Mouse (Mus musculus): ENCODE measurements around the gene Mfn2. TPM values are rescaled to one million over a fixed set of nuclear protein-coding genes. Genes with fewer than 3 reads are reported as not detected.

Mfn2 gene
- polyA plus RNA-seq, 1 experiment from 2014 or later, result 29.8 TPM

DNA sequence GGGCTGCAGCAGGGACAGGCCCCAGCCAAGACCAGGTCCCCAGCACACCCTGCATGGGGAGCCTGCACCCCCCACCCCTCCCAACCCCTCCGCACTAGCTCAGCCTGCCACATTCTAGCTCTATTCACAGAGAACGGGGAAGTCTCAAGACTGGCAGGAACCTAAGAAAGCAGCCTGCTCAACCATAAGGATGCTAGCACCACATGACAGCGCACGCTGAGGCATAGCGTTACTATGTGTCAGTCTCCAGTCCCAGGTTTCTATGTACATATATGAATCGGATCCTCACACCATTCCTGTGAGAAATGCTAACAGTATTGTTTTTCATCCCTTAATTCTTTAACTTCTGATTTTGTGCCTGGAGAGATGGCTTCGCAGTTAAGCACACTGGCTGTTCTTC, 24.0 kb upstream of the Mfn2 start:
- Histone ChIP-seq H3K4me1 (ENCODE audit: control insufficient read depth, insufficient read depth, low read length) (no peaks in the 10 kb centered on the region), H3K27me3 (ENCODE audit: control insufficient read depth, insufficient read depth, low read length) (no peaks in the 10 kb centered on the region), H3K27ac (ENCODE audit: low read length) (no peak overlapping the region), H3K9me3 (ENCODE audit: control insufficient read depth, low read depth, low read length) (no peaks in the 10 kb centered on the region), H3K4me3 (ENCODE audit: low read depth, low read length) (no peak overlapping the region), H3K9ac (replicated peaks; ENCODE audit: low read depth, low read length) (no peak overlapping the region), H3K4me2 (replicated peaks; ENCODE audit: low read depth, low read length) (no peak overlapping the region), H3K36me3 (ENCODE audit: control insufficient read depth, insufficient read depth, low read length) (no peaks in the 10 kb centered on the region; the same call in none of the 2 replicates)
- WGBS, result 79% methylated on average over 7 of the region's 7 CpGs
- no peak for ATAC-seq (ENCODE audit: insufficient number of reproducible peaks, insufficient read depth, low FRiP score, low read depth)

GRCm38 (mm10) chr4:147928136-147928535, 23.6 kb upstream of the Mfn2 start:
- Histone ChIP-seq H3K9ac (replicated peaks; ENCODE audit: low read depth, low read length) (no peak overlapping the region), H3K27me3 (ENCODE audit: control insufficient read depth, insufficient read depth, low read length) (no peaks in the 10 kb centered on the region), H3K4me1 (ENCODE audit: control insufficient read depth, insufficient read depth, low read length) (no peaks in the 10 kb centered on the region), H3K36me3 (ENCODE audit: control insufficient read depth, insufficient read depth, low read length) (no peaks in the 10 kb centered on the region; the same call in none of the 2 replicates), H3K27ac (ENCODE audit: low read length) (no peak overlapping the region), H3K4me2 (replicated peaks; ENCODE audit: low read depth, low read length) (no peak overlapping the region), H3K4me3 (ENCODE audit: low read depth, low read length) (no peak overlapping the region), H3K9me3 (ENCODE audit: control insufficient read depth, low read depth, low read length) (no peaks in the 10 kb centered on the region)
- WGBS, result 25% methylated on average over 9 of the region's 9 CpGs
- no peak; the same call in 1 of the 2 replicates for ATAC-seq (ENCODE audit: insufficient number of reproducible peaks, insufficient read depth, low FRiP score, low read depth)

DNA sequence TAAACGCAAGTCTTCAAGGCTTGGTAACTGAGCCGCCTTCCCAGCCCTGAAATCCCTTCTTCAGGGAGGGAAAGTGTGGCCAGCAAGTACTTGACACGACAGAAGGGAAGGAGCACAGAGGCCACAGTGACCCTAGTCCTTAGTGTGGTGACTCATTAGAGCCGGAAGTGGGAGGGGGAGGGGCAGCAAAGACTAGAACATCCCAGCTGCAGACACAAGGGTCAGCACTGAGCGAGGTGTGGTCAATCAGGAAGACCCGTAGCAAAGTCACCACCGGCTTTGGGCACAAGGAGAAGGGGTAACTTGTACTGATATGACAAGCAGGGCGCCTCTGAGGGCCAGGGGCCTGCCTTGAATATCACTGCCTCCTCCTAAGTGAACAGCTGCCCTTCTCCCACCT, 23.2 kb upstream of the Mfn2 start:
- no peak for ATAC-seq (ENCODE audit: insufficient number of reproducible peaks, insufficient read depth, low FRiP score, low read depth)
- WGBS, result 42% methylated on average over 8 of the region's 8 CpGs

GRCm38 (mm10) chr4:147922341-147922740, 17.8 kb upstream of the Mfn2 start:
- no peak for ATAC-seq (ENCODE audit: insufficient number of reproducible peaks, insufficient read depth, low FRiP score, low read depth)
- H3K27me3 ChIP-seq (ENCODE audit: control insufficient read depth, insufficient read depth, low read length), result no peaks in the 10 kb centered on the region
- H3K4me1 ChIP-seq (ENCODE audit: control insufficient read depth, insufficient read depth, low read length), result no peaks in the 10 kb centered on the region
- H3K36me3 ChIP-seq (ENCODE audit: control insufficient read depth, insufficient read depth, low read length), result no peaks in the 10 kb centered on the region; the same call in none of the 2 replicates
- no peaks in the 10 kb centered on the region for H3K9me3 ChIP-seq (ENCODE audit: control insufficient read depth, low read depth, low read length)
- 75% methylated on average over 11 of the region's 11 CpGs for WGBS
- no peak overlapping the region for H3K4me2 ChIP-seq (replicated peaks; ENCODE audit: low read depth, low read length)
- H3K9ac ChIP-seq (replicated peaks; ENCODE audit: low read depth, low read length), result no peak overlapping the region
- H3K27ac ChIP-seq (ENCODE audit: low read length), result no peak overlapping the region
- no peak overlapping the region for H3K4me3 ChIP-seq (ENCODE audit: low read depth, low read length)

More for the DNA sequence above, 23.2 kb upstream of the Mfn2 start:
- no peaks in the 10 kb centered on the region; the same call in none of the 2 replicates for H3K36me3 ChIP-seq (ENCODE audit: control insufficient read depth, insufficient read depth, low read length)
- no peak overlapping the region for H3K4me3 ChIP-seq (ENCODE audit: low read depth, low read length)
- H3K9me3 ChIP-seq (ENCODE audit: control insufficient read depth, low read depth, low read length), result no peaks in the 10 kb centered on the region
- no peaks in the 10 kb centered on the region for H3K4me1 ChIP-seq (ENCODE audit: control insufficient read depth, insufficient read depth, low read length)
- H3K27me3 ChIP-seq (ENCODE audit: control insufficient read depth, insufficient read depth, low read length), result no peaks in the 10 kb centered on the region
- H3K27ac ChIP-seq (ENCODE audit: low read length), result no peak overlapping the region
- no peak overlapping the region for H3K9ac ChIP-seq (replicated peaks; ENCODE audit: low read depth, low read length)
- no peak overlapping the region for H3K4me2 ChIP-seq (replicated peaks; ENCODE audit: low read depth, low read length)

DNA sequence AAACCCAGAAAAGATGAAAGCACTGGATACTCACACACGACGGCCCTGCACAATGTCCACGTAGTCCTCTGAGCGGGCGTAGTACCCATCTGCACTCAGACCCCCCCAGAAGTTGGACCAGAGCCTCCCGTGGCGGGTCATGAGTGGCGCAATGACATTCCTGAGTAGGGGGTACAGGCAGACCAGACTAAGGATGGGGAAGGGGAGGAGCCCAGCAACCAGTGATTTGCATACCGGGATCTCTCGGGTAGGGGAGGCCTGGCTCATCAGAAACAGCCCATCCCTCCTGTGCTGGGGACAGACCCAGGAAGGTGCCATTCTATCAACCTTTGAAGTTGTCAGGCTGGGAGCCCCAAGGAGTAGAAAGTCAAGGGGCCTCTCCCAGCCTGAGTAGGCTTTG, 16.5 kb upstream of the Mfn2 start:
- no peaks in the 10 kb centered on the region for H3K4me1 ChIP-seq (ENCODE audit: control insufficient read depth, insufficient read depth, low read length)
- H3K36me3 ChIP-seq (ENCODE audit: control insufficient read depth, insufficient read depth, low read length), result no peaks in the 10 kb centered on the region; the same call in none of the 2 replicates
- no peak overlapping the region for H3K27ac ChIP-seq (ENCODE audit: low read length)
- 33% methylated on average over 10 of the region's 10 CpGs for WGBS
- ATAC-seq (ENCODE audit: insufficient number of reproducible peaks, insufficient read depth, low FRiP score, low read depth), result no peak
- H3K4me2 ChIP-seq (replicated peaks; ENCODE audit: low read depth, low read length), result no peak overlapping the region
- no peaks in the 10 kb centered on the region for H3K27me3 ChIP-seq (ENCODE audit: control insufficient read depth, insufficient read depth, low read length)
- H3K9me3 ChIP-seq (ENCODE audit: control insufficient read depth, low read depth, low read length), result no peaks in the 10 kb centered on the region
- H3K4me3 ChIP-seq (ENCODE audit: low read depth, low read length), result no peak overlapping the region
- no peak overlapping the region for H3K9ac ChIP-seq (replicated peaks; ENCODE audit: low read depth, low read length)

GRCm38 (mm10) chr4:147918459-147919121, 14.1 kb upstream of the Mfn2 start:
- Histone ChIP-seq H3K4me2 (replicated peaks; ENCODE audit: low read depth, low read length) (no peak overlapping the region), H3K4me3 (ENCODE audit: low read depth, low read length) (no peak overlapping the region), H3K4me1 (ENCODE audit: control insufficient read depth, insufficient read depth, low read length) (no peaks in the 10 kb centered on the region), H3K36me3 (ENCODE audit: control insufficient read depth, insufficient read depth, low read length) (peaks cover 4% of the 10 kb centered on the region), H3K9me3 (ENCODE audit: control insufficient read depth, low read depth, low read length) (no peaks in the 10 kb centered on the region), H3K9ac (replicated peaks; ENCODE audit: low read depth, low read length) (no peak overlapping the region), H3K27ac (ENCODE audit: low read length) (no peak overlapping the region), H3K27me3 (ENCODE audit: control insufficient read depth, insufficient read depth, low read length) (no peaks in the 10 kb centered on the region)
- no peak for ATAC-seq (ENCODE audit: insufficient number of reproducible peaks, insufficient read depth, low FRiP score, low read depth)
- 56% methylated on average over 7 of the region's 7 CpGs for WGBS

DNA sequence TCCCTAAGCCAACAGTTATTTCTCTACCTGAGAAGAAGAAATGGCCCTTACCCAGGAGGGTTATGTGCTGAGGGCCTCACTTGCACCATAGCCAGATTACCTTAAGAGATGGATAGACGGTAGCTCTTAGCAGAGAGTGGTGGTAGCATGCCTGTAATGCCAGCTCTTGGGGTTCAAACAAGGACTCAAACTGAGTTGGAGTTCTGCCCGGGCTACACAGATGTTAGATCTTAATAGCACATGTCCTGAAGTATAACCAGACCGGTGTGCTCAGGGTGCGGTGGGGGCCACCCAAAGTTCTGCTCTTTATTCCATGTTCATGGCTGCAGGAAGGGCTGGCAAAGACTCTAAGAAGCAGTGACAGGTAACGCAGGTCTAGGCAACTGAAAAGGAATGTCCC, 5.0 kb upstream of the Mfn2 start:
- H3K27me3 ChIP-seq (ENCODE audit: control insufficient read depth, insufficient read depth, low read length), result no peaks in the 10 kb centered on the region
- no peaks in the 10 kb centered on the region for H3K9me3 ChIP-seq (ENCODE audit: control insufficient read depth, low read depth, low read length)
- no peak overlapping the region for H3K4me3 ChIP-seq (ENCODE audit: low read depth, low read length)
- peaks cover 2% of the 10 kb centered on the region for H3K36me3 ChIP-seq (ENCODE audit: control insufficient read depth, insufficient read depth, low read length)
- H3K4me1 ChIP-seq (ENCODE audit: control insufficient read depth, insufficient read depth, low read length), result no peaks in the 10 kb centered on the region
- H3K9ac ChIP-seq (replicated peaks; ENCODE audit: low read depth, low read length), result no peak overlapping the region
- WGBS, result 90% methylated on average over 5 of the region's 5 CpGs
- ATAC-seq (ENCODE audit: insufficient number of reproducible peaks, insufficient read depth, low FRiP score, low read depth), result no peak
- H3K27ac ChIP-seq (ENCODE audit: low read length), result no peak overlapping the region
- no peak overlapping the region for H3K4me2 ChIP-seq (replicated peaks; ENCODE audit: low read depth, low read length)

GRCm38 (mm10) chr4:147906230-147906629, 1.7 kb upstream of the Mfn2 start:
- H3K4me3 ChIP-seq (ENCODE audit: low read depth, low read length), result no peak overlapping the region
- no peak overlapping the region for H3K4me2 ChIP-seq (replicated peaks; ENCODE audit: low read depth, low read length)
- no peaks in the 10 kb centered on the region for H3K9me3 ChIP-seq (ENCODE audit: control insufficient read depth, low read depth, low read length)
- no peak overlapping the region for H3K27ac ChIP-seq (ENCODE audit: low read length)
- ATAC-seq (ENCODE audit: insufficient number of reproducible peaks, insufficient read depth, low FRiP score, low read depth), result no peak
- H3K4me1 ChIP-seq (ENCODE audit: control insufficient read depth, insufficient read depth, low read length), result peaks cover 6% of the 10 kb centered on the region; the same call in 1 of the 2 replicates
- H3K36me3 ChIP-seq (ENCODE audit: control insufficient read depth, insufficient read depth, low read length), result peaks cover 4% of the 10 kb centered on the region; the same call in 1 of the 2 replicates
- no peak overlapping the region for H3K9ac ChIP-seq (replicated peaks; ENCODE audit: low read depth, low read length)
- H3K27me3 ChIP-seq (ENCODE audit: control insufficient read depth, insufficient read depth, low read length), result no peaks in the 10 kb centered on the region
- WGBS, result 79% methylated on average over 5 of the region's 5 CpGs
